Mouse (Mus musculus): Measurements from ENCODE around the gene Rnf227.
A peak's percentile ranks its signal among the peaks of the same experiment; 100 is the strongest.

Rnf227 gene

GRCm38 (mm10) chr11:69372056-69372779, 32.0 kb downstream of the Rnf227 start:
- no peak for DNase-seq

DNA sequence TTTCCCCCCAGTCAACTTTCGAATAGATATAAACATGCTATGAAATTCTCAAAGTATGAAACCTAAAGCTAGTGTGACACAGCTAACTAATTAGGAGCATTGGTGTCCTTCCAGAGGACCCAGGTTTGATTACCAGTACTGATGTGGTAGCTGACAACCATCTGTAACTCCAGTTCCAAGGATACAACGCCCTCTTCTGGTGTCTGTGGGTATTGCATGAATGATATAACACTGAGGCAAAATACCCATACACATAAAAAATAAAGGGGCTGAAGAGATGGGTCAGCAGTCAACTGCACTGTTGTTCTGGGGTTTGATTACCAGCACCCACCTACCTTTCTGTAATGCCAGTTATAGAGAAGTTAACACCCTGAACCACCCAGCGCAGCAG, 32.5 kb downstream of the Rnf227 start:
- DNase-seq = no peak

DNA sequence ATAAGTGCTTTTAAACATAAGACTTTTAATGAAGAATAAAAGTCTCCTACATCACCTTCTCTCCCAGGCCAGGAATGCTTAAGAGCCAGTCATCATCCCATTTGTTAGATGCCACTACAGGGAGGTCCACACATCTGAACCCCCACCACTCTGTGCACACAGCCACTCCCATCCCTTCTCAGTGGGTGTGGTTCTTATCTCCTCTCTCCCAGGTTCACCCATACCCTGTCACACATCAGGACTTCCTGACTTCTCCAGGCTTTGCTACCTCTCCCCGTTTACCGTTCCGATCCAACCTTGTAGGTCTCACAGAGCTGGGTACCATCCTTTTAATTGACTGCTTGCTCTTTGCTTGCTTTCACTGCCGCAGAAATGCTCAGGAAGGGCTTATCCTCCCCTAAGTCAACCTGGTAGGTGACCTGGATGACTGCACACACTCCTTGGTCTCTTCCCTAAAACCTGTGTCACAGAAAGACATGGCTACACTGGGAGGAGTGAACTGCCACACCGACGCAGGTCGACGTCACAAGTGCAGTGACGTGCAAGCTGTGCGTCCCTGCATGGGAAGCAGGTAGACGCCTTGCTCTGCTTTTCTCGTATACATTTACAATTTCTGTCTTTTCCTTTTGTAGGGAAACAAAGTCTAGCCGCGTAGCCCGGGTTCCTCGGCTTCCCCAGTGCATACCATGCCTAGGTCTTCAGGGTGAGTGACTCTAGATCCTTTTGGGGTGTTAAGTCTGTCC, 33.1 kb downstream of the Rnf227 start:
- DNase-seq = no peak

DNA sequence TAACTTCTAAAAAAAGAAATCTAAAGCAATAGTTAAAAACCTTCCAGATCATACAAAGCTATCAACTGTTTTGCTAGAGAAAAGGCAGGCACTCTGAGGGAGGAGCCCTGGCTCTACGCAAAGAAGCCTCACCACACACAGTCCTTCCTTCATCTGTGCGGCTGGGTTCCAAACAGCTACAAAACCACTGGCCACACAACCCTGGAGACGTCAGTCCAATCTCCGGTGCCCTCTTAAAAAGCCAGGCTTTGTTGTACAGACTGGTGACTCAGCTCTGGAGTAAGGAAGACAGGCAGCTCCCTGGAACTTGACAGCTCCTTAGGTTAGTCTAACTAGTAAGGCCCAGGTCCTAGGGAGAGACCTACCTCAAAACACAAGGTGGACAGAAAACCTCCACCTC, 35.4 kb downstream of the Rnf227 start:
- no peak for DNase-seq

DNA sequence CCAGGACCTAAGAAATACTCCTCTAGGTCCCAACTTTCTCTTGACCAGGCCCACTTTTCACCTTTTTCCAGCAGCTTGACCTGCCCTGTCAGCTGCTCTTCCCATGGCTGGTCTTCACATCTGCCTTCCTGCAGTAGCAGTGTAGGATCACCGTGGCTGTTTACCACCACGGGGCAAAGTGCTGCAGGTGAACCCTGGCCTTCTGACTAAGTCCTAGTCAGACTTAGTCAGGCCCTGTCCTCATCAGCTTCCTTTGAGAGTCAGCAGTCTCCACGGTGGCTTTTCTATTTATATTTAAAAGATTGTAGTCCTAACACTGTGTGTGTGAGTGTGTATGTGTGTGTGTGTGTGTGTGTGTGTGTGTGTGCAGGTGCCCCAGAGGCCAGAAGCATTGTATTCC, 37.5 kb downstream of the Rnf227 start:
- peak; percentile 87 for DNase-seq

- DNase-seq = no peak
Observed at GRCm38 (mm10) chr11:69379600-69379999, 39.3 kb downstream of the Rnf227 start.

- DNase-seq = no peak
Observed at GRCm38 (mm10) chr11:69381356-69381755, 41.1 kb downstream of the Rnf227 start.

- DNase-seq = no peak
Observed at GRCm38 (mm10) chr11:69382478-69383105, 42.3 kb downstream of the Rnf227 start.

- DNase-seq = peak; percentile 93
Observed at GRCm38 (mm10) chr11:69384979-69385378, 44.7 kb downstream of the Rnf227 start.

GRCm38 (mm10) chr11:69386758-69387157, 46.5 kb downstream of the Rnf227 start:
- DNase-seq = no peak

DNA sequence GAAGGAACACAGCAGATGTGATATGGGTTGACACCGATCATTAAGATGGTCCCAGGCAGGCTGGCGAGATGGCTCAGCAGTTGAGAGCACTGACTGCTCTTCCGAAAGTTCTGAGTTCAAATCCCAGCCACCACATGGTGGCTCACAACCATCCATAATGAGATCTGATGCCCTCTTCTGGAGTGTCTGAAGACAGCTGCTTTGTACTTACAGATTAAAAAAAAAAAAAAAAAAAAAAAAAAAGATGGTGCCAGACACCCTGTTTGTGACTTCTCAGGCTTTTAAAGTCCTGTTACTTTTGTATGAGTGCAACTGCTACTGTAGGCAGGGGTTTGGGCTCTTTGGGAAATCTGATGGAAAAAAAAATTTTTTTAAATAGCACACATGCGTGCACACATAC, 48.4 kb downstream of the Rnf227 start:
- DNase-seq = no peak

GRCm38 (mm10) chr11:69389531-69390399, 49.5 kb downstream of the Rnf227 start:
- DNase-seq = peak; percentile 58

GRCm38 (mm10) chr11:69390400-69391034, 50.3 kb downstream of the Rnf227 start:
- peak; percentile 44 for DNase-seq

Measured in kidney, adult 11 months (tissue).